Comparison of ENCODE assay signal across 37 mouse cellular contexts in genomic region chr11:99226298-99226697, GRCm38 (mm10). TPM values are rescaled to one million over a fixed set of nuclear protein-coding genes. Genes with fewer than 3 reads are reported as not detected.
DNase-seq lines count a peak whose midpoint lies in the region; ATAC-seq and TF ChIP-seq lines count a peak whose summit lies in the region.
"Had no signal": no experiment of that assay in that cellular context is flagged by ENCODE, and none has a peak within 500 bp of the region (broad histone marks: within the 10 kb centered on the region; RNA-seq: fewer than 3 reads in every experiment).

No protein-coding gene starts in this region.

- no peak for TF ChIP-seq CTCF in liver, postnatal 0 days (IDR thresholded peaks at IDR 0.05; ENCODE audit: low read depth)

- peak overlapping the region; percentile 42; the same call in 1 of the 2 replicates for H3K9ac ChIP-seq in liver, embryonic 12.5 days
- no peak overlapping the region for H3K9ac ChIP-seq in liver, postnatal 0 days (replicated peaks)
- H3K9ac ChIP-seq: forebrain, embryonic 12.5 days; heart, embryonic 12.5 days; hindbrain, embryonic 13.5 days; neural tube, embryonic 13.5 days had no signal

- peak; percentile 58 for DNase-seq in c-Kit-negative CD71-positive TER-119-positive erythroid progenitor cells, embryonic 14.5 days (ENCODE audit: low read depth, low spot score)
- peak; percentile 30 for DNase-seq in liver, postnatal 0 days
- DNase-seq in lung, adult 18-20 months = no peak
- DNase-seq in frontal cortex, postnatal 14 days (ENCODE audit: low spot score in 2 of 2) = no peak
- DNase-seq in cerebellum, adult 9-11 months = no peak
- DNase-seq: adrenal gland, postnatal 14 days; cerebellum, adult 8-10 months; cerebellum, postnatal 36 days; gastrocnemius, postnatal 14 days; heart, adult 18-20 months; heart, postnatal 4 days; kidney, adult 8-10 months; kidney, postnatal 10 days; layer of hippocampus, postnatal 36 days; lung, postnatal 14 days; right cerebral cortex, postnatal 4 days; thymus, adult 18-20 months; thymus, postnatal 25 days had no signal

- H3K9me3 ChIP-seq in liver, embryonic 12.5 days (replicated peaks) = no peaks in the 10 kb centered on the region
- H3K9me3 ChIP-seq in liver, postnatal 0 days (ENCODE audit: low read length) = no peaks in the 10 kb centered on the region
- H3K9me3 ChIP-seq: forebrain, embryonic 12.5 days; heart, embryonic 12.5 days; hindbrain, embryonic 13.5 days; neural tube, embryonic 13.5 days had no signal

- peak overlapping the region; percentile 38 for H3K4me3 ChIP-seq in liver, embryonic 12.5 days
- no peak overlapping the region for H3K4me3 ChIP-seq in liver, postnatal 0 days (ENCODE audit: low read depth, low read length)
- H3K4me3 ChIP-seq: forebrain, embryonic 12.5 days; heart, embryonic 12.5 days; hindbrain, embryonic 13.5 days; myocyte; neural tube, embryonic 13.5 days had no signal

- TF ChIP-seq EP300 in liver, postnatal 0 days (IDR thresholded peaks at IDR 0.05; ENCODE audit: low read depth) = no peak

- H3K36me3 ChIP-seq in liver, embryonic 12.5 days = peaks cover 61% of the 10 kb centered on the region
- peaks cover 39% of the 10 kb centered on the region for H3K36me3 ChIP-seq in liver, postnatal 0 days (replicated peaks; ENCODE audit: insufficient read depth, low read length)

- ATAC-seq in erythroblast, adult 5-6 weeks (replicated peaks; ENCODE audit: low FRiP score, poor library complexity, severe bottlenecking) = peak; percentile 85
- peak; percentile 68 for ATAC-seq in liver, embryonic 12.5 days
- ATAC-seq in liver, postnatal 0 days = no peak
- ATAC-seq: intestine, embryonic 16.5 days; midbrain, embryonic 16.5 days; Patski had no signal

- H3K27ac ChIP-seq in liver, embryonic 12.5 days = peak overlapping the region; percentile 65; the same call in 1 of the 2 replicates
- no peak overlapping the region for H3K27ac ChIP-seq in liver, postnatal 0 days (ENCODE audit: low read depth)
- H3K27ac ChIP-seq: forebrain, embryonic 12.5 days; hindbrain, embryonic 13.5 days; neural tube, embryonic 13.5 days; stomach, postnatal 0 days had no signal

- 56% methylated on average over 5 of the region's 5 CpGs for WGBS in liver, embryonic 12.5 days (ENCODE audit: insufficient replicate concordance)
- 61% methylated on average over 5 of the region's 5 CpGs for WGBS in liver, postnatal 0 days (ENCODE audit: insufficient replicate concordance)

- H3K27me3 ChIP-seq in liver, embryonic 12.5 days (replicated peaks) = no peaks in the 10 kb centered on the region
- H3K27me3 ChIP-seq in liver, postnatal 0 days (ENCODE audit: insufficient read depth, low read length) = no peaks in the 10 kb centered on the region
- H3K27me3 ChIP-seq: forebrain, embryonic 12.5 days; heart, embryonic 12.5 days; hindbrain, embryonic 13.5 days; neural tube, embryonic 13.5 days; Patski had no signal

- H3K4me1 ChIP-seq in liver, embryonic 12.5 days = peaks cover 39% of the 10 kb centered on the region
- peaks cover 8% of the 10 kb centered on the region for H3K4me1 ChIP-seq in liver, postnatal 0 days (ENCODE audit: insufficient read depth)

- peak overlapping the region; percentile 60 for H3K4me2 ChIP-seq in liver, embryonic 12.5 days
- H3K4me2 ChIP-seq in liver, postnatal 0 days (ENCODE audit: low read depth, low read length) = peak overlapping the region; percentile 52
- H3K4me2 ChIP-seq: forebrain, embryonic 12.5 days; heart, embryonic 12.5 days; hindbrain, embryonic 13.5 days; midbrain, embryonic 11.5 days; neural tube, embryonic 13.5 days had no signal

RNA-seq across cellular contexts. Expression of gene Smarce1, which starts 4.5 kb away (rescaled TPM):
- 70.0 and 77.8 TPM in 2 replicates for total RNA-seq in erythroblast, adult 5-6 weeks (2015; ENCODE audit: low replicate concordance)
- total RNA-seq in erythroblast, adult 5-6 weeks (2017; ENCODE audit: low replicate concordance) = 133 and 177 TPM in 2 replicates
- 114 and 115 TPM in 2 replicates for polyA plus RNA-seq in liver, embryonic 12.5 days (2016; fragmentation: Nextera tagmentation; extraction: Ambion mirVana)
- 57.4 and 61.0 TPM in 2 replicates for polyA plus RNA-seq in liver, postnatal 0 days (2015; fragmentation: Nextera tagmentation; extraction: Ambion mirVana)

RNA-seq across cellular contexts. Expression of gene Krt222, which starts 17.6 kb away (rescaled TPM):
- not detected in 2 replicates for total RNA-seq in erythroblast, adult 5-6 weeks (2015; ENCODE audit: low replicate concordance)
- 0.28 TPM in 1 of 2 replicates, not detected in the other for total RNA-seq in erythroblast, adult 5-6 weeks (2017; ENCODE audit: low replicate concordance)
- 0.04 and 0.08 TPM in 2 replicates for polyA plus RNA-seq in liver, embryonic 12.5 days (2016; fragmentation: Nextera tagmentation; extraction: Ambion mirVana)
- 0.39 and 0.55 TPM in 2 replicates for polyA plus RNA-seq in liver, postnatal 0 days (2015; fragmentation: Nextera tagmentation; extraction: Ambion mirVana)
- total RNA-seq: megakaryocyte, adult 5-6 weeks; MEL had no signal
- polyA plus RNA-seq: liver, adult 2 months had no signal

RNA-seq across cellular contexts. Expression of gene Krt24, which starts 58.8 kb away (rescaled TPM):
- total RNA-seq in erythroblast, adult 5-6 weeks (2015; ENCODE audit: low replicate concordance) = not detected in 2 replicates
- not detected in 2 replicates for total RNA-seq in erythroblast, adult 5-6 weeks (2017; ENCODE audit: low replicate concordance)
- not detected in 2 replicates for polyA plus RNA-seq in liver, embryonic 12.5 days (2016; fragmentation: Nextera tagmentation; extraction: Ambion mirVana)
- not detected in 2 replicates for polyA plus RNA-seq in liver, postnatal 0 days (2015; fragmentation: Nextera tagmentation; extraction: Ambion mirVana)
- total RNA-seq: adrenal gland, postnatal 14 days; gastrocnemius, postnatal 14 days; heart, adult 18-20 months; heart, postnatal 4 days; layer of hippocampus, postnatal 36 days; left cerebral cortex, postnatal 10 days; liver, adult 2 months; megakaryocyte, adult 5-6 weeks; MEL had no signal
- polyA plus RNA-seq: forebrain, embryonic 12.5 days; heart, embryonic 12.5 days; heart, postnatal 0 days; intestine, embryonic 16.5 days; large intestine, adult 2 months; liver, adult 2 months; midbrain, embryonic 11.5 days; midbrain, embryonic 16.5 days; myocyte; Patski; spleen, adult 2 months; stomach, postnatal 0 days had no signal

Comparison
In these comparisons a context has a peak if more than half of its experiments do, and no peak if none do; other contexts are left out.
1. DNase-seq: peak in c-Kit-negative CD71-positive TER-119-positive erythroid progenitor cells, embryonic 14.5 days (single experiment) and liver, postnatal 0 days (single experiment); none in lung, adult 18-20 months (0 of 2), frontal cortex, postnatal 14 days (0 of 2) and cerebellum, adult 9-11 months (single experiment).